Mouse (Mus musculus): ENCODE results near the gene Lonp1. TPM values are rescaled to one million over a fixed set of nuclear protein-coding genes. Genes with fewer than 3 reads are reported as not detected.
A peak's percentile ranks its signal among the peaks of the same experiment; 100 is the strongest.
"Not testable (repeated sequence)": the region's sequence is repeated elsewhere in the genome, so short reads cannot be mapped to it uniquely, and the experiment has no call there.

The Lonp1 gene
- polyA plus RNA-seq, 1 experiment: 50.4 TPM

DNA sequence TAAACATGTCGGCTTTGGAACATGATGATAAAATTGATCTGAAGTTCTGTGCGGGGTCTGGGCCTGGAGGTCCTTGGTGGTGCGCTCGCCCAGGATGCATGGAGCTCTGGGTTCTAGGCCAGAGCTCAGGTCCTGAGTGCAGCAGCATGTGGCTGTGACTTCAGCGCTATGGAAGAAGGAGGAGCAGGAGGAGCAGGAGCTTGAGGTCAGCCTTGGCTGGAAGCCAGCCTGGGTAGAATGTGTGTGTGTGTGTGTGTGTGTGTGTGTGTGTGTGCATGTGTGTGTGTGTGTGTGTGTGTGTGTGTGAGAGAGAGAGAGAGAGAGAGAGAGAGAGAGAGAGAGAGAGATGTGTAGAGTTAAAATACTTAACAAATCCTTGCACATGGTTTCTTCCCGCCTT is 29.5 kb upstream of the Lonp1 start:
- H3K36me3 ChIP-seq (replicated peaks; ENCODE audit: low read length): no peaks in the 10 kb centered on the region
- TF ChIP-seq FLI1 (IDR thresholded peaks at IDR 0.05; ENCODE audit: low read length) (no peak), GATA1 (IDR thresholded peaks at IDR 0.05; ENCODE audit: borderline replicate concordance, low read length) (no peak)
- H3K4me1 ChIP-seq: peaks cover 8% of the 10 kb centered on the region; the same call in 1 of the 2 replicates
- no peak overlapping the region for H3K4me3 ChIP-seq (replicated peaks)
- peaks cover 84% of the 10 kb centered on the region for H3K27me3 ChIP-seq (replicated peaks)
- no peaks in the 10 kb centered on the region for H3K9me3 ChIP-seq

DNA sequence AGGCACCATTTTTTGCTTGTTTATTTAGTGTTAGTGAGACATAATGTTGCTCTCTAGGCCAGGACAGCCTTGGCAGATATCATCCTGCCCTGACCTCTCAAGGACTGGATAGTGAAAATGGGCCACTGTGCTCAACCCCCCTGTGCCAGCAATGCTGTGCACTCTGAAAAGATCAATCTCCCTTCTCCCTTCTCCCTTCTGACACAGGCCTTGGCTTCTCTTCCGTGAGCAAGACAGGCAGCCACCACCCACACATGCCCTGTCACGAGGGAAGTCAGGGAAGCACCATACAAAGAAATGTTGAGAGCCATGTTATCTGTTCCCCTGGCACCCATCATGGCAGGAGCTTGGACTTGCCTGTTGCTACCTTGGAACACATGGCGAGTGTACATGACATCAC is 28.6 kb upstream of the Lonp1 start:
- H3K27me3 ChIP-seq (replicated peaks): peaks cover 82% of the 10 kb centered on the region
- H3K4me3 ChIP-seq (replicated peaks): no peak overlapping the region
- H3K4me1 ChIP-seq: peaks cover 13% of the 10 kb centered on the region
- no peaks in the 10 kb centered on the region for H3K9me3 ChIP-seq
- no peak for TF ChIP-seq GATA1 (IDR thresholded peaks at IDR 0.05; ENCODE audit: borderline replicate concordance, low read length)
- no peak for TF ChIP-seq FLI1 (IDR thresholded peaks at IDR 0.05; ENCODE audit: low read length)
- no peaks in the 10 kb centered on the region for H3K36me3 ChIP-seq (replicated peaks; ENCODE audit: low read length)

DNA sequence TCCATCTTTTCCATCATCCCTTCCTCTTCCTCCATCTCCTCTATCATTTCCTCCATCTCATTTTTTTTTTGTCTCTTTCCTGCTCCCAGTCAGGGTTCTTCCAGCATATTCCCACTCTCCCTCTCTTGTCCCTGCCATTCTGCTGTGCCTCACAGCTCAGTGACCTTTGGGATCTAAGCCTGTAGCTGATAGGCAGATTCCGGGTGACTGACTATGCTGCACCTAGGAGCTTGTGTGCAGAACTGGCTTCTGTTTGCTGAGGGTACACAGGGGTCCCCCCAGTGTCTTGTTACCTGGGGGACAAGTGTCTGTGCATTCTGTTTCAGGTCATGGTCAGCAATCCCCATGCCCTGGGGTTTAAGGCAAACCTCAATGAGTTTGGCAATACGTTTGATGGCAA is 28.1 kb upstream of the Lonp1 start:
- TF ChIP-seq FLI1 (IDR thresholded peaks at IDR 0.05; ENCODE audit: low read length) (no peak), GATA1 (IDR thresholded peaks at IDR 0.05; ENCODE audit: borderline replicate concordance, low read length) (no peak)
- Histone ChIP-seq H3K4me3 (replicated peaks) (no peak overlapping the region), H3K4me1 (peaks cover 18% of the 10 kb centered on the region), H3K9me3 (no peaks in the 10 kb centered on the region), H3K27me3 (replicated peaks) (peaks cover 81% of the 10 kb centered on the region), H3K36me3 (replicated peaks; ENCODE audit: low read length) (no peaks in the 10 kb centered on the region)

DNA sequence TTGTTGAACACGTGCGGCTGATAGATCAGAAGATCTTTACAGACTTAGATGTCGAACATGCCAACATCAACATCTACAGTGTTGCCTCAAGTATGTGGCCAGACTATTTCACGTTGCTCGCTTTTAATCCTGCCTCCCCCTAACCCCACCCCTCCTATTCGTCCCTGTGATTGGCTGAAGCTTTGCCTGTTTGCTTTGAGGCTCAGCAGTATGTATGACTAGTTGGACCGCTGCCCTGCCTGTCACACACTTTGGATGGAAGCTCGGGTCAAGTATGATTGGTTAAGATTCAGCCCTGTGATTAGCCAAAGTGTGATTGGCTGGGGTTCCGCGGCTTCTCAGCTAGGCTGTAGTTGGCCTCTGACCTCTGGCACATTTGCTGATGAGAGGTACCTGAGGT is 25.1 kb upstream of the Lonp1 start:
- no peaks in the 10 kb centered on the region for H3K36me3 ChIP-seq (replicated peaks; ENCODE audit: low read length)
- H3K4me3 ChIP-seq (replicated peaks): no peak overlapping the region
- TF ChIP-seq FLI1 (IDR thresholded peaks at IDR 0.05; ENCODE audit: low read length): no peak
- no peak for TF ChIP-seq GATA1 (IDR thresholded peaks at IDR 0.05; ENCODE audit: borderline replicate concordance, low read length)
- H3K4me1 ChIP-seq: peaks cover 24% of the 10 kb centered on the region
- no peaks in the 10 kb centered on the region for H3K9me3 ChIP-seq
- peaks cover 80% of the 10 kb centered on the region for H3K27me3 ChIP-seq (replicated peaks)

DNA sequence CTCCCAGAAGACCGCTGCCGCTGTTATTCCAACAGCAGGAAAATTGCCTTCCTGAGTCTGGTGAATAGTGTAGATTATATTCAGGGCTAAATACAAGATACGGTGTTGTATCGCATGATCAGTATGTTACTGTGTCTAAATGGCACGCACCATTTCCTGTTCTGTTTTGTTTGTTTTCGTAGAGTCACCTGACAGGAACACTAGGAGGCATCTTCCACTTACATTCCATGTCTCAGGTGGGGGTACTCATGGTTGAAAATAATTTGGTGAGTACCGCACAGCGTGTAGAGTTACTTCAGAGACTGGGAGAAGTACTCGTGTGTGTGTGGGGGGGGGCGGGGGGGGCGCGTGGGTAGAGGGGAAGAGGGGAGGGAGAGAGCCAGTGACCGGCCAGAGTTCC is 20.9 kb upstream of the Lonp1 start:
- H3K36me3 ChIP-seq (replicated peaks; ENCODE audit: low read length): no peaks in the 10 kb centered on the region
- H3K4me3 ChIP-seq (replicated peaks): no peak overlapping the region
- H3K27me3 ChIP-seq (replicated peaks): peaks cover 51% of the 10 kb centered on the region
- H3K9me3 ChIP-seq: no peaks in the 10 kb centered on the region
- TF ChIP-seq GATA1 (IDR thresholded peaks at IDR 0.05; ENCODE audit: borderline replicate concordance, low read length): no peak
- TF ChIP-seq FLI1 (IDR thresholded peaks at IDR 0.05; ENCODE audit: low read length): no peak
- H3K4me1 ChIP-seq: peaks cover 19% of the 10 kb centered on the region

DNA sequence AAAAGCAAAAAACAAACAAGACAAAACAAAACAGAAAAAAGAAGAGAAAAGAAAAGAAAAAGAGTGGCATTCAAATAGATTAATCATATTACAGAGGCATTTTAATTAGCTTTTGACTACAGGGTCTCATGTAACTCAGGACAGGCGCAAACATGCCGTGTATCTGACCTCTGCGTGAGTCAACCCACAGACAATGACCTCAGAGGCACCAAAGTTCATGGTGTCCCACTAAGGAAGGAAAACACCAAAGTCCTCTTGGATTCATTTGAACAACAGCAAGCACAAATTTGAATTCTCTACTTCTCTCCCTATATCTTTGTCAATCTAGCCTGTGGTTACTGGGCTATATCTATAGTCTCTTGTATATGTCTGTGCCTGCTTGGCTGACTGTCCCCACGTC is 16.6 kb upstream of the Lonp1 start:
- Histone ChIP-seq H3K36me3 (replicated peaks; ENCODE audit: low read length) (no peaks in the 10 kb centered on the region), H3K4me3 (replicated peaks) (no peak overlapping the region), H3K9me3 (peaks cover 16% of the 10 kb centered on the region), H3K27me3 (replicated peaks) (peaks cover 48% of the 10 kb centered on the region), H3K4me1 (no peaks in the 10 kb centered on the region)
- no peak for TF ChIP-seq GATA1 (IDR thresholded peaks at IDR 0.05; ENCODE audit: borderline replicate concordance, low read length)
- no peak for TF ChIP-seq FLI1 (IDR thresholded peaks at IDR 0.05; ENCODE audit: low read length)

DNA sequence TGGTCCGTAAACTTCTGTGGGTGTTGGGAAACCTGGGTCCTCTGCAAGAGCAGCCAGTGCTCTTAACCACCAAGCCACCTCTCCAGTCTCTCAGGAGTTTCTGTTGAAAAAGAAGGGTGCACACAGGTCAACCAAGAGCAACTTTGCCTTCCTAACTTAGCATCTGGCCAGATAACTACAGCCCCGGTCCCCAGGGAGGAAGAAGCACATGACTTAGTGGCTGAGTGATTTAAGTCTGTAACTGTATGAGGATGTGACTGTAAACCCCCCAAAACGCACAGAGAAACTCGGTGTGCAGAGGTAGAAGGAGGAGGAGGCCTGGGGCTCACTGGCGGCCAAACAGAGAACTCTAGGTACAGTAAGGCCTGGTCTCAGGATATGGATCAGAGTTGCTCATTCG is 7.3 kb upstream of the Lonp1 start:
- no peaks in the 10 kb centered on the region for H3K36me3 ChIP-seq (replicated peaks; ENCODE audit: low read length)
- no peak for TF ChIP-seq FLI1 (IDR thresholded peaks at IDR 0.05; ENCODE audit: low read length)
- no peak for TF ChIP-seq GATA1 (IDR thresholded peaks at IDR 0.05; ENCODE audit: borderline replicate concordance, low read length)

DNA sequence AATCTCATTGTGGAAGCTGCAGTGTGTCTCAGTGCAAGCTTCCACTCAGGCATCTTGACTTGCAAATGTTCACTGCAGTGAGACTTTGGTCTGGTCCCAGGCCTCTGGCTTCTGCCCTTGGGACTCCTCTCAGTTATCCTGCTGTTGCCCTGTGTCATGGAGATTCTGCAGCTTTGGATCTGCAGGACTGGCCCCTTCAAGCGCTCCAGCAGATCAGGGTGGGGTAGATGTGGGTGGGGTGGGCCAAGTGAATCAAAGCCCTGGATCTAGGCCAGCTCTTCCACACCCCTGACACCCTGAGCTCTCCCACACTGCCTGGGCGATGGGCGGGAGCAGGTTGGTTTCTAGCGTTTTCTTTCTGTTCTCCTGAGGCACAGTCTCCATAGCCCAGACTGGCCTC is 5.1 kb upstream of the Lonp1 start:
- Histone ChIP-seq H3K27me3 (replicated peaks) (peaks cover 39% of the 10 kb centered on the region), H3K9me3 (peaks cover 5% of the 10 kb centered on the region; the same call in 1 of the 2 replicates), H3K36me3 (replicated peaks; ENCODE audit: low read length) (no peaks in the 10 kb centered on the region), H3K4me1 (peaks cover 16% of the 10 kb centered on the region), H3K4me3 (replicated peaks) (no peak overlapping the region)
- TF ChIP-seq GATA1 (IDR thresholded peaks at IDR 0.05; ENCODE audit: borderline replicate concordance, low read length) (no peak), FLI1 (IDR thresholded peaks at IDR 0.05; ENCODE audit: low read length) (no peak)

More for the DNA sequence above, 7.3 kb upstream of the Lonp1 start:
- Histone ChIP-seq H3K4me3 (replicated peaks) (no peak overlapping the region), H3K4me1 (no peaks in the 10 kb centered on the region; the same call in 1 of the 2 replicates), H3K9me3 (peaks cover 7% of the 10 kb centered on the region), H3K27me3 (replicated peaks) (peaks cover 54% of the 10 kb centered on the region)

DNA sequence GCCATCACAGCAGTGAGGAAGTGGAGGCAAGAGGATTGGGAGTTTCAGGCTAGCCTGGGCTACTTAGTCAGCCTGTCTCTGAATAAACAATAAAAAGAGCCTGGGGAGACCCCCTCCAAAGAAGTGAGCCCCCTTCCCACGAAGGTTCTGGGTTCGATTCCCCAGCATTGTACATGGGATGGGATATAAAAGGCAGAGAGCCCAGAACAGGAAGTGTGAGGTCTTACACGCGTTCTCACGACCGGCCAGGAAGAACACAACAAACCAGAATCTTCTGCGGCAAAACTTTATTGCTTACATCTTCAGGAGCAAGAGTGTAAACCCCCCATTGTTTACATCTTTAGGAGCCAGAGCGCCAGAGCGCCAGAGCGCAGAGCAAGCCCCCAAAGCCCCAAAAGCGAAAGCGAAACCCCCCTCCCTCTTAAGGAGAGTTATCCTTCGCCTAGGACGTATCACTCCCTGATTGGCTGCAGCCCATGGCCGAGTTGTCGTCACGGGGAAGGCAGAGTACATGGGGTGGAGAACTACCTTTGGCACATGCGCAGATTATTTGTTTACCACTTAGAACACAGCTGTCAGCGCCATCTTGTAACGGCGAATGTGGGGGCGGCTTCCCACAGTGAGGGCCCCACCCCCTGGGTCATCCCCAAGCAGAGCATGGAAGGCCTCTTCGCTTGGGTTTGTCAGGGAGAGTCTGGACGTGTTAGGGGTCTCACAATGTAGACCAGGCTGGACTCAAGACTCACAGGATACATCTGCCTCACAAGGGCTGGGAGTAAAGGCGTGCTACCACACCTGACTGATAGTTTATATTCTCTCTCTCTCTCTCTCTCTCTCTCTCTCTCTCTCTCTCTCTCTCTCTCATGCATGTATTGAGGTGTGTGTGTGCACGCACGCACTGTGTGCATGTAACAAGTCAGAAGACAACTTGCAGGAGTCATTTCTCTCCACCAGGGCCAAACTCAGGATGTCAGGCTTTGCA is 3.4 kb upstream of the Lonp1 start:
- H3K36me3 ChIP-seq (replicated peaks; ENCODE audit: low read length); H3K9me3 ChIP-seq: not testable (repeated sequence)
- peaks cover 30% of the 10 kb centered on the region for H3K4me1 ChIP-seq
- peak overlapping the region; percentile 21 for H3K4me3 ChIP-seq (replicated peaks)
- peaks cover 32% of the 10 kb centered on the region for H3K27me3 ChIP-seq (replicated peaks)

DNA sequence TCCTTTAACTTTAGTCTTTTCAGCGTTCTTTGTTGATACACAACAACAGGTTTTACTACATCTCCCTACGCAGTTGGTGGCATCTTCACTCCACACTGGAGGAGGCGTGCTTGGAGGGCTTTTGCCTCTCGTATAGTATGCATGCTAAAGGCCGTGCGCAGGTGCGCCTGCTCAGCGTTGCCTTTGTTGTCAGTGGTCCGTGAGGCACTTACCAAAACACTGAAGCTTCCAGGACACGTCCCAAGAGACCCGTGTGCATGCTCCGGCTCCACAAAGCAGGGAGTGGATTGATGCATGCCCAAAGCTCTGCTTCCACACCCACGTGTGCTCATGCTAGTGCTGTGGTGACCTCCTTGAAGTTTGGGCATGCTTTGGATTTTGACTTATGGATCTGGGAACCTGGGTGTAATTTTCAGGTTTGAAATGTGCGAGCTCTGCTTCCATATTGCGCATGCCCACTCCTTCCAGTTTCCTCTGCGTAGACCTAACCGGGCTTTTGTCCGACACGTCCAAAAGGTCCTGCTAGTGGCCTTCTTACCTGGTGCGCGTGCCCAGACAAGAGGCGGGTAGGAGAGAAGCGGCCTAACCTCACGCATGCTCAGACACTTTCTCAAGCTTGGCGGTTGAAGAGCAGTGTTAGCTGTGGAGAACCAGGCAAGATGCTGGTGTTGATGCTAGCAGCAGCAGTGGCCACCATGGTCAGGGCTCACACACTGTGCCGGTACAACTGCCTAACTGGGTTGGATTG is 1.0 kb upstream of the Lonp1 start, which contains the start of gene Catsperd:
TSS of gene Catsperd (plus strand) at position 614 of the 748 bp plus-strand sequence.
- Histone ChIP-seq H3K4me1 (peaks cover 38% of the 10 kb centered on the region), H3K4me3 (replicated peaks) (peak within 1 kb of the TSS; percentile 99)
- TF ChIP-seq GATA1 (IDR thresholded peaks at IDR 0.05; ENCODE audit: borderline replicate concordance, low read length): no peak
- TF ChIP-seq FLI1 (IDR thresholded peaks at IDR 0.05; ENCODE audit: low read length): no peak

More for the DNA sequence above, 1.0 kb upstream of the Lonp1 start, which contains the start of gene Catsperd:
- H3K27me3 ChIP-seq (replicated peaks): peaks cover 15% of the 10 kb centered on the region
- H3K36me3 ChIP-seq (replicated peaks; ENCODE audit: low read length): peaks cover 24% of the 10 kb centered on the region
- H3K9me3 ChIP-seq: peaks cover 5% of the 10 kb centered on the region; the same call in 1 of the 2 replicates
